ENCODE assay signal across 24 mouse cellular contexts in the genomic region with DNA sequence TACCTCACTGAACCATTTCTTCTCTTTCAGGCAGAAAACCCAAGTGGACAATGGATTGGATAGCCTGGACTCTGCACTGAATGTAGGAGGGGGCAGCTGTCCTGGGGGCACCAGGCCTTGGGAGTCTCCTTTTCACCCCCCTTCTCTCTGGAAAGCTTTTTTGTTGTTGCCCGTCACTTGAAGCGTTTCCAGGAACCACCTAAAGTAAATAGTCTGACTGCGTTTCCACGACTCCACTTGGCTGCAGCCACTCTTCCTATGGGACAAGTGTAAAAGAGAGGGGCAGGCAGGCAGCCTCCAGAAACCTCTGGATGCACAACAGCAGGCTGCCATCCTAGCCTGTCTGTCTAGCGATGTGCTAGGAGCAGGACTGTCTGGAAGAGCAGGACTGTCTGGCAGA. TPM values are rescaled to one million over a fixed set of nuclear protein-coding genes. Genes with fewer than 3 reads are reported as not detected.
"Had no signal": no experiment of that assay in that cellular context is flagged by ENCODE, and none has a peak within 500 bp of the region (broad histone marks: within the 10 kb centered on the region; RNA-seq: fewer than 3 reads in every experiment).

No protein-coding gene starts in this region.

- DNase-seq: gastrocnemius, adult 2 months; gastrocnemius, postnatal 10 days; gastrocnemius, postnatal 25 days; heart, adult 11 months; heart, adult 2 months; heart, postnatal 14 days; heart, postnatal 36 days; kidney, adult 18-20 months; kidney, adult 8-10 months; kidney, postnatal 10 days; kidney, postnatal 25 days; kidney, postnatal 4 days; layer of hippocampus, adult 9-11 months; layer of hippocampus, postnatal 36 days; left cerebral cortex, postnatal 4 days had no signal

- ATAC-seq: forebrain, embryonic 16.5 days; hindbrain, embryonic 16.5 days; inflammation-experienced regulatory T-cells, adult 6 months; intestine, embryonic 15.5 days; intestine, postnatal 0 days had no signal

- H3K4me3 ChIP-seq: gastrocnemius, adult 2 months; heart, adult 2 months; heart, embryonic 13.5 days; heart, embryonic 15.5 days; hindbrain, embryonic 12.5 days; intestine, embryonic 15.5 days; limb, embryonic 13.5 days had no signal

RNA-seq across cellular contexts. Expression of gene Lrmda, which starts 2.5 kb away (rescaled TPM):
- polyA plus RNA-seq: forebrain, embryonic 16.5 days; inflammation-experienced regulatory T-cells, adult 6 months had no signal

RNA-seq across cellular contexts. Expression of gene Zfp503, which starts 27.6 kb away (rescaled TPM):
- polyA plus RNA-seq: inflammation-experienced regulatory T-cells, adult 6 months had no signal
